Mouse (Mus musculus): ENCODE data around the gene Sim1. TPM values are rescaled to one million over a fixed set of nuclear protein-coding genes. Genes with fewer than 3 reads are reported as not detected.

Sim1 gene
- polyA plus RNA-seq, 1 experiment from 2014 or later, result 1.8 TPM

DNA sequence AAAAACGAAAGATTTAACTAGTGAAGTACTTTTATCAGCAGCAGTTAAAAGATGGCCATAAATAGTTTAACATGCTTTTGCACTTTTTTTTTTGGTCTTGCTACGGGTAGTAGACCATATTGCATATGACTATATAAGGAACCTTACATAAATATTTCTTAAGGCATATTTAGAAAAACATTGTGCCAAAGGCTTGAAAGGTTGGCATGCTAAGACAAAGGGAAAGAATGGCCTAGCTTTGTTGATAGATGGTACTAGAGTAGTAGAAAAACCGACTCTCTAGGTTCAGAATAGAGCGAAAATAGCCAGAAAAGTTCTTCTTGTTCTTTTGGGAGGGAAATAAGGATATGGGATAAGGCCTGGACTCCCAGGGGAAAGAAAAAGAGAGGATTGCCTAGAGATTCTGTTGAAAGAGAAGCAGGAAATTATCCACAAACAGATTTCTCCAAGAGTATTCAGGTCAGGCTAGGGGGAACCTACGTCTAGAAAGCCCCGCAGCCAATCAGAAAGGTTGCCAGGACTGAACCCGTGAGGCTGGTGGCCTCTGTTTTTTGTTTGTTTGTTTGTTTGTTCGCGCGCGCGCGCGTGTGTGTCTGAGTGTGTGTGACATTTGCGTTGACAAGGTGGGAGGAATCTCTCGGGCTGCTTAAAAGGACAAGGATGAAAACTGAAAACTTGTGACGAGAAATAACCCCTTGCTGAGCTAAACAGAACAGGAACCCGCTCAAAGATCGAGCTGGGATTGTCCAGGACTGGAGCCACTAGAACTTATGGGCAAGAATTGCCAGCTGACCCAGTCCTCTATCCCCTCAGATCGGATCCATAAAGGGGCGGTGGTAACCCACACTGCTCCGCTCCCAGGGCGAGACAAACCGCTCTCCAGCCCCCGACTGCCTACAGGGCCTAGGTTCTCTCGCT is 9.6 kb downstream of the Sim1 start:
- peaks cover 95% of the 10 kb centered on the region for H3K27me3 ChIP-seq
- H3K4me3 ChIP-seq, result no peak overlapping the region
- no peak overlapping the region for H3K4me2 ChIP-seq
- H3K27ac ChIP-seq (replicated peaks), result no peak overlapping the region
- H3K36me3 ChIP-seq, result no peaks in the 10 kb centered on the region
- peaks cover 12% of the 10 kb centered on the region for H3K4me1 ChIP-seq (replicated peaks)
- no peaks in the 10 kb centered on the region for H3K9me3 ChIP-seq
- no peak for ATAC-seq (ENCODE audit: low read depth)
- H3K9ac ChIP-seq, result no peak overlapping the region
- WGBS, result 2% methylated on average over 26 of the region's 26 CpGs

DNA sequence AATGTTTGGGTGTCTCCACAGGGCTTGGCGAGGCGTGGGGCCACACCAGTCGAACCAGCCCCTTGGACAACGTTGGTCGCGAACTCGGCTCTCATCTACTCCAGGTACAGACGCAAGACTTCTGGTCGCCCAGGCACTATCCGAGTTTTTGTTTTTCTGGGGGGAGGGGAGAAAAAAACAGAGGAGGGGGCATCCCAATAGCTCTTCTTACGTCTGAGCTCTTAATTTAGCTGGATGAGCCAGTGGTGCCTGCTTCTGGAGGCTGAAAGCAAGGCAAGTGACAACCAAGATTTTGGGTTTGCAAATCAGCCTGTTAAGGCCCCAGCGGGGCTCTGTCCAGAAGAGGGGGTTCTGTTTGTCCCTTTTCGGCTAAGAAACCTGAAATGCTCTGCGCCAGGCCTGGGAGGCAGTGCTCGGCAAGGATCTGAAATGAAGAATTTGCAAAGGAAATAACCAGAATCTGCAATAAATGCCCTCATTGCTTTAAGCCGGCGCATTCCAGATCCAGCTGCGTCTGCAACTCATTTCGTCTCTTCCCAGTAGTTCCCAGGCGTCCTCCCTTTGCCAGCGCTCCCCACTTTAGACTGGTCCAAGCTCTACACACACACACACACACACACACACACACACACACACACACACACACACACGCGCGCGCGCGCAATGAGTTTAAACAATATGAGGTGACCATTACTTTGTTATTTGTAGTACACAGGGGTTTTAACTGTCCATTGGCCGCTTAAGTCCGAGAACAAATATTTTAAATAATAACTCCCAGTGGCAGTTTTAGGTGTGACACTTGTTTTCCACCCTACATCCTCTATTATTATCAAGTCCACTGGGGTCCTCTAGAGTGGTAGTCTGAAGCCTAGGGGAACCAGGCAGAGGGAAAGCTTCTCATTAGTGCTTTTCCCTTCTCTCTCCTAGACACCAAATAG is 10.5 kb downstream of the Sim1 start:
- 5% methylated on average over 28 of the region's 29 CpGs for WGBS
- Histone ChIP-seq H3K4me3 (no peak overlapping the region), H3K9me3 (no peaks in the 10 kb centered on the region), H3K36me3 (no peaks in the 10 kb centered on the region), H3K4me2 (no peak overlapping the region), H3K9ac (no peak overlapping the region), H3K4me1 (replicated peaks) (peaks cover 12% of the 10 kb centered on the region), H3K27me3 (peaks cover 98% of the 10 kb centered on the region), H3K27ac (replicated peaks) (no peak overlapping the region)
- ATAC-seq (ENCODE audit: low read depth), result no peak

DNA sequence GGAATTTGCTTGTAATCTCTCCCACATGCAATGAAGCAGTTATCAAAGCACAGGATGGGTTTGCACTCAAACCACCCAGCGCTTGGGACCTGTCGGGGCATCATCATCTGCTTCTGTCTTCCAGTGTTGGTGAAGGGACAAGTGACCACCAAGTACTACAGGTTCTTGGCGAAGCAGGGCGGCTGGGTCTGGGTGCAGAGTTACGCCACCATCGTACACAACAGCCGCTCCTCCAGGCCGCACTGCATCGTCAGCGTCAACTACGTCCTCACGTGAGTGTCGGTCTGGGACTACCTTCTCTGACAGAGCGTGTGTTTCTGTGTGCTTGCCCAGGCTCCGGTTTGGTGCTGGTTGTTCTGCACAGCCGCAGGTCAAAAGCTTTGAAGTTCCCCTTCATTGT is 15.8 kb downstream of the Sim1 start:
- H3K36me3 ChIP-seq, result no peaks in the 10 kb centered on the region
- no peak overlapping the region for H3K27ac ChIP-seq (replicated peaks)
- no peak overlapping the region for H3K9ac ChIP-seq
- peaks cover 10% of the 10 kb centered on the region for H3K4me1 ChIP-seq (replicated peaks)
- H3K4me2 ChIP-seq, result peak overlapping the region; percentile 46
- H3K9me3 ChIP-seq, result no peaks in the 10 kb centered on the region
- peak overlapping the region; percentile 18 for H3K4me3 ChIP-seq
- H3K27me3 ChIP-seq, result peaks cover 80% of the 10 kb centered on the region
- WGBS, result 2% methylated on average over 16 of the region's 16 CpGs
- peak; percentile 72 for ATAC-seq (ENCODE audit: low read depth)

DNA sequence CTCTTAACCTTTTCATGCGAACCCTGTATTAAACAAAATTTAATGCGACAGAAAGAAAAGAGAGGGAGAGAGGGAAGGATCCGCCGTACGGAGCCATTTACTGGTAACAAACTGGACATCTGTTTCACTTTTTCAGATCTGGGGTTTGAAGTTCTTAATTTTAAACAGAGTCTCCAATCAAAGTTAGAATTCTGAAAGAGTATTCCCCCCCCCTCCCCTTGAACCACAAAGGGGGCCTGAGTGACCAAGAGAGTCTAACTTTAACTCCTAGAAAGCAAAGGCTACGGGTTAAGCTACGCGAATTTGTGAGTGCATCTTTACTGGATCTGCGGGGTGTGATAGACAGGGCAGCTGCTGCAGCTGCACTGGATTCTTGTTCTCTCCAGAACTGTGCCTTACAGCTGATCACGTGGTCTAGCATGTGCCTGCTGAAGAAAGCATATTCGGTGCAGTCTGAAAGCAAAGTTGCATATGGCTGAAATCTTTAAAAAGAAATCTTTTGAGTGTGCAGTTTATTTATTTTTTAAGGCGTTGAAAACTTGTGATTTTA is 16.4 kb downstream of the Sim1 start:
- H3K27me3 ChIP-seq, result peaks cover 79% of the 10 kb centered on the region
- H3K4me3 ChIP-seq, result peak overlapping the region; percentile 18
- ATAC-seq (ENCODE audit: low read depth), result peak; percentile 84
- 2% methylated on average over 12 of the region's 12 CpGs for WGBS
- no peak overlapping the region for H3K9ac ChIP-seq
- H3K36me3 ChIP-seq, result no peaks in the 10 kb centered on the region
- no peaks in the 10 kb centered on the region for H3K9me3 ChIP-seq
- no peak overlapping the region for H3K27ac ChIP-seq (replicated peaks)
- H3K4me1 ChIP-seq (replicated peaks), result peaks cover 10% of the 10 kb centered on the region
- peak overlapping the region; percentile 46 for H3K4me2 ChIP-seq

DNA sequence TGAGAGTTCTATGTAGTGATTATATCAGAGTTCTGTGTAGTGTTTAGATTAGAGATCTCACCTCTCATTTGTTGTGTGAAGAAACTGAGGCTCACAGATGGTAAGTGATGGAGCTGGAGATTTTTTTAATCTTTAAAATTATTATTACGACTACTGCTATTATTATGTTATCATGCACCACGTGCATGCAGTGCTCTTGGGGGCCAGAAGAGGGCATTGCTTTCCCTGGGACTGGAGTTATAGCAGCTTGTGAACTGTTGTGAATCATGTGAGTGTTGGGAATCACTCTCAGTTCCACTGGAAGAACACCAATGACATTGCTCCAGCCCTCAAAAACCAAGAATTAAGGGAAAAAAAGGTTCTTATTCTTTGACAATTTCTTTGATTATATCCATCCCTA is 21.1 kb downstream of the Sim1 start:
- H3K27ac ChIP-seq (replicated peaks), result no peak overlapping the region
- 49% methylated on average over 2 of the region's 2 CpGs for WGBS
- no peak for ATAC-seq (ENCODE audit: low read depth)

DNA sequence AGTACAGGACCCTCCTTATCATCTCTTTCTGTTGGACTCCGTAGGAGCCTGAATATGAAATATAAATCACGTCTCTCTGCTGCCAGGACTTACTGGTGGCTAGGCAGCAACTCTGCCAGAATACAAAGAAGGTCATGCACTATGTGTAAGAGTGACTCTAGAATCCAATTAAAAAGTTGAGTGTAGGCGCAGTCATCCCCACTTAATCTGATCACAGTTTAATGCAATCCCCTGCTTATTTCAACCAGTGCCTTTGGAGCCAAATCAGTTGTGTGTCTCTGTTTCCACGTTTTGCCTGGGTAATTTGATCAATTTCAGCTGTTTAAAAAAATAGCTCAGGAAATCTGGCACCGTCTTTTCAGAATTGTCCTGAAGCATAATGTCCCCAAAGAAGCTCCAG is 34.7 kb downstream of the Sim1 start:
- no peaks in the 10 kb centered on the region for H3K9me3 ChIP-seq
- no peaks in the 10 kb centered on the region for H3K4me1 ChIP-seq (replicated peaks)
- H3K4me3 ChIP-seq, result no peak overlapping the region
- no peak overlapping the region for H3K27ac ChIP-seq (replicated peaks)
- H3K36me3 ChIP-seq, result no peaks in the 10 kb centered on the region
- no peak for ATAC-seq (ENCODE audit: low read depth)
- no peak overlapping the region for H3K9ac ChIP-seq
- H3K4me2 ChIP-seq, result no peak overlapping the region
- no peaks in the 10 kb centered on the region for H3K27me3 ChIP-seq
- 55% methylated on average over 5 of the region's 5 CpGs for WGBS

More for the DNA sequence above, 21.1 kb downstream of the Sim1 start:
- H3K9ac ChIP-seq, result no peak overlapping the region
- peaks cover 5% of the 10 kb centered on the region for H3K4me1 ChIP-seq (replicated peaks)
- no peaks in the 10 kb centered on the region for H3K9me3 ChIP-seq
- no peak overlapping the region for H3K4me2 ChIP-seq
- H3K36me3 ChIP-seq, result no peaks in the 10 kb centered on the region
- no peak overlapping the region for H3K4me3 ChIP-seq
- peaks cover 39% of the 10 kb centered on the region for H3K27me3 ChIP-seq

DNA sequence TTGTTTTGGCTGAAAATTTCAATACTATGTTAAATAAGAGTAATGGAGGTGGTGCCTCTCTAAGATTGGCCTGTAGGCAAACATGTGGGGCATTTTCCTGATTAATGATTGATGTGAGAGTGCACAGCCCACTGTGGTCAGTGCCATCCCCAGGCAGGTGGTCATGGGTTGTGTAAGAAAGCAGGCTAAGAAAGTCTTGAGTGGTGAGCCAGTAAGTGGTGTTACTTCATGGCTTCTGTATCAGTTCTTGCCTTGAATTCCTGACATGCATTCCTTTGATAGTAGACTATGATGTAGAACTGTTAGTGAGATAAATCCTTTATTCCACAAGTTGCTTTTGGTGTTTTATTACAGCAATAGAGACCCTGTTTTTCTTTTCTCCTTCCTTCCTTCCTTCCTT is 41.1 kb downstream of the Sim1 start:
- H3K9ac ChIP-seq, result no peak overlapping the region
- H3K27ac ChIP-seq (replicated peaks), result no peak overlapping the region
- H3K4me3 ChIP-seq, result no peak overlapping the region
- H3K36me3 ChIP-seq, result no peaks in the 10 kb centered on the region
- no peak for ATAC-seq (ENCODE audit: low read depth)
- H3K4me2 ChIP-seq, result no peak overlapping the region
- H3K4me1 ChIP-seq (replicated peaks), result no peaks in the 10 kb centered on the region
- H3K27me3 ChIP-seq, result no peaks in the 10 kb centered on the region
- no peaks in the 10 kb centered on the region for H3K9me3 ChIP-seq

DNA sequence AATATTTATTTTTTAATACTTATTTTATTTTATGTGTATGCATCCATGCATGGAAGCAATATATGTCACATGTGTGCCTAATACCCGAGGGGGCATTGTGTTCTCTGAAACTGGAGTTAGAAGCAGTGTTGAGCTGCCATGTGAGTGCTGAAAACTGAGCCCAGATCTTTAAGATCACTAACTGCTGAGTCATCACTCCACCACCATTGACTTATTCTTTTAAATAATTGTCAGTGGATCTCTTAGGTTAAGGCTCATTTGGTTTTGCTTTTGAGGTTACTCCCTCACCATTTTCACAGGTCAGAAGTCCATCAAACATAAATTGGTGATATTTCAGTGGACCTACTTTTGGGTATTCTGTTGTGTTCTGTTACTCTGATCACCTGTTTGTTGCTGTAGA is 79.1 kb downstream of the Sim1 start:
- WGBS, result 63% methylated on average over 1 of the region's 1 CpGs
- Histone ChIP-seq H3K9me3 (no peaks in the 10 kb centered on the region), H3K9ac (no peak overlapping the region), H3K4me3 (no peak overlapping the region), H3K27me3 (no peaks in the 10 kb centered on the region), H3K27ac (replicated peaks) (no peak overlapping the region), H3K4me1 (replicated peaks) (no peaks in the 10 kb centered on the region), H3K4me2 (no peak overlapping the region), H3K36me3 (no peaks in the 10 kb centered on the region)
- no peak for ATAC-seq (ENCODE audit: low read depth)

DNA sequence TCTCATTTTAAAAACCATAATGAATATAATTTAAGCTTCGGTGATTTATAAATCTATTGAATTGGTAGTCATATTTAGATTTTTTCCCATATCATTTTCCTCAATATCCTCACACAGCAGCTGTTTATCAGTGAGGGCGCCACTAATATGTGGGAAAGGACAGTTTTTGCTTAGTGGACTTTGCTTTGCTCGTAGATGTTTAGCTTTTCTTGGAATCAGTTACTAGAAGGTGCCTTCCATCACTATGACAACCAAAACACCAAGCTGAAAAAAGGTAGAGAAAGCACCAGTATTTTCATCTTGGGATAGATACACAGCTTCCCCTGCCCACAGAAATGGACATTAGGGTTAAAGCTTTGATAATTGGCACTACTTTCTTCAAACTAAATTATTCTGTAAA is 87.3 kb downstream of the Sim1 start:
- no peak for ATAC-seq (ENCODE audit: low read depth)
- Histone ChIP-seq H3K36me3 (no peaks in the 10 kb centered on the region), H3K9ac (no peak overlapping the region), H3K4me1 (replicated peaks) (no peaks in the 10 kb centered on the region), H3K9me3 (no peaks in the 10 kb centered on the region), H3K27me3 (no peaks in the 10 kb centered on the region), H3K4me2 (no peak overlapping the region), H3K4me3 (no peak overlapping the region), H3K27ac (replicated peaks) (no peak overlapping the region)
- 89% methylated on average over 3 of the region's 3 CpGs for WGBS

DNA sequence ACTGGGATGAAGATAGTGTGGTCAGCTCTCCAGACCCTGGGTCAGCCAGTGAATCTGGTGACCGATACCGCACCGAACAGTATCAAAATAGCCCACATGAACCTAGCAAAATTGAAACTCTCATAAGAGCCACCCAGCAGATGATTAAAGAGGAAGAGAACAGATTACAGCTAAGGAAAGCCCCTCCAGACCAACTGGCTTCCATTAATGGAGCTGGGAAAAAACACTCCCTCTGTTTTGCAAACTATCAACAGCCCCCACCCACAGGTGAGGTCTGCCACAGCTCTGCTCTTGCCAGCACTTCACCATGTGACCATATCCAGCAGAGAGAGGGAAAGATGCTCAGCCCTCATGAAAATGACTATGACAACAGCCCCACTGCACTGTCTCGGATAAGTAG is 89.1 kb downstream of the Sim1 start:
- Histone ChIP-seq H3K27me3 (no peaks in the 10 kb centered on the region), H3K4me3 (no peak overlapping the region), H3K4me2 (no peak overlapping the region), H3K27ac (replicated peaks) (no peak overlapping the region), H3K4me1 (replicated peaks) (no peaks in the 10 kb centered on the region), H3K36me3 (no peaks in the 10 kb centered on the region), H3K9me3 (no peaks in the 10 kb centered on the region), H3K9ac (no peak overlapping the region)
- no peak for ATAC-seq (ENCODE audit: low read depth)
- 91% methylated on average over 4 of the region's 4 CpGs for WGBS

DNA sequence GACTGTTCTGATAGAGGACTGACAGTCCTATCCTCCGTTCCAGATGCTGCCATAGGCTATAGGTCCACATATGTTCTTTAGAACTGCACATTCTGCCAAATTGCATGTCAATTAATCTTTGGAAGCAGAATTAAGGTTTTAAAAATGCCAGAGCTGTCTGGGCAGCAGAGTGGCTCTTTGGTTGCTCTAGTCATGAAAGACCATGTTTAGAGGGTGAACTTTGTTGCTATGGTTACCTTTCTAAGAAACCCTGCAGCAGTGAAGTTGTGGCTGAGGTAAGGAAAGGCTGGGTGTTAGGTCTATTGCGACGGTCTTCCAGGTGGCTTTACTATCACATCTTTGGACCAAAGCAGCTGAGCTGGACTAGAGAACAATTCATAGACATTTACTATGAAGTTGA is 113.2 kb downstream of the Sim1 start:
- Histone ChIP-seq H3K27ac (replicated peaks) (no peak overlapping the region), H3K9ac (no peak overlapping the region), H3K36me3 (no peaks in the 10 kb centered on the region), H3K4me1 (replicated peaks) (peaks cover 15% of the 10 kb centered on the region), H3K27me3 (peaks cover 8% of the 10 kb centered on the region), H3K4me2 (no peak overlapping the region), H3K4me3 (no peak overlapping the region), H3K9me3 (no peaks in the 10 kb centered on the region)
- 26% methylated on average over 3 of the region's 3 CpGs for WGBS
- ATAC-seq (ENCODE audit: low read depth), result peak; percentile 58; the same call in 1 of the 2 replicates
